ENCODE assay signal across 16 mouse cellular contexts in genomic region chr2:73877891-73878290, GRCm38 (mm10).
"Had no signal": no experiment of that assay in that cellular context is flagged by ENCODE, and none has a peak within 500 bp of the region (broad histone marks: within the 10 kb centered on the region; RNA-seq: fewer than 3 reads in every experiment).

No protein-coding gene starts in this region.

- H3K36me3 ChIP-seq: stomach, embryonic 15.5 days had no signal

- DNase-seq: retina, postnatal 1 day; right cerebral cortex, adult 18-20 months; right cerebral cortex, postnatal 14 days; right cerebral cortex, postnatal 25 days; right cerebral cortex, postnatal 4 days; spleen, adult 18-20 months; thymus, adult 18-20 months; thymus, adult 2 months; thymus, postnatal 14 days; thymus, postnatal 25 days; thymus, postnatal 36 days; thymus, postnatal 4 days had no signal

- H3K4me2 ChIP-seq: neural tube, embryonic 13.5 days; neural tube, embryonic 15.5 days; stomach, embryonic 15.5 days had no signal

- H3K9me3 ChIP-seq: neural tube, embryonic 13.5 days; neural tube, embryonic 15.5 days; stomach, embryonic 15.5 days had no signal

- H3K4me3 ChIP-seq: neural tube, embryonic 13.5 days; neural tube, embryonic 15.5 days; stomach, embryonic 15.5 days had no signal

- H3K27me3 ChIP-seq: neural tube, embryonic 13.5 days; neural tube, embryonic 15.5 days; stomach, embryonic 15.5 days had no signal

- H3K9ac ChIP-seq: neural tube, embryonic 13.5 days; neural tube, embryonic 15.5 days; stomach, embryonic 15.5 days had no signal

- H3K27ac ChIP-seq: neural tube, embryonic 13.5 days; neural tube, embryonic 15.5 days; stomach, embryonic 15.5 days; stomach, postnatal 0 days had no signal

- H3K4me1 ChIP-seq: neural tube, embryonic 13.5 days; neural tube, embryonic 15.5 days; stomach, embryonic 15.5 days had no signal
